Mouse (Mus musculus) ES-Bruce4 (cell line): Measurements from ENCODE around the gene Prtg.

Experiments
- CTCF ChIP-seq: IDR thresholded peaks from one replicate; pipeline ENCODE4 v1.8.1; 2011; ENCODE audit warnings: low read depth, low read length
- EP300 ChIP-seq: IDR thresholded peaks from 2 replicates; pipeline ENCODE4 v1.6.1; 2011; ENCODE audit warnings: low read depth, low read length; ENCODE audit not compliant: insufficient read depth
- POLR2A ChIP-seq: IDR thresholded peaks from one replicate; pipeline ENCODE4 v1.8.1; 2011; ENCODE audit warnings: low read length; ENCODE audit not compliant: insufficient read depth

DNA sequence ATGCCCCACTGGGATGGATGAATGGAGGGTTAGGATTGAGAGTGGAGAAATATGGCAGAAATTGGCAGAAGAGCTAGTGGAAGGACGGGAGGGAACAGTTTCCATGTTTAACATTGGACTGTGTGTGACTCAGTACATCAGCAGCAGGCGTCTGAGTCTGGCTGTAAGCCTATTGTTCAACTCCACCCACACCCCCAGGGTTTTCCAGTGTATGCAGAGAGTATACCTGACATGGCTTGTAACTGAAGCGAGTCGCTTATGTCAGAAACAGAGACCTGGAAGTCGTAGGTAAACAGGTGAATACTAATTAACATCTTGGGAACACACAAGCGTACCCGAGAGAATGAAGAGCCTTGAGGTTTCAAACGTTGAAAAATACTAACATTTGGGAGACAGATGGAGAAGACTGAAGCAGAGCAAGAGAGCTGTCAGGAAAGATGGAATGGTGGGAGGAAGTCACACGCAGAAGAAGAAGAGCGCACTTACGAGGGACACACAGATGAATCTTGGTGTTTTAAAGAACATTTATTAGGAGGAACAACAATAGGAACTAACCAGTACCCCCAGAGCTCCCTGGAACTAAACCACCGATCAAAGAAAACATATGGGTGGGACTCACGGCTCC, 124.6 kb downstream of the Prtg start:
- TF ChIP-seq CTCF (no peak), POLR2A (no peak), EP300 (no peak)
